Mouse (Mus musculus): ENCODE data around the gene Dennd6b. TPM values are rescaled to one million over a fixed set of nuclear protein-coding genes. Genes with fewer than 3 reads are reported as not detected.
A peak's percentile ranks its signal among the peaks of the same experiment; 100 is the strongest.

Gene Dennd6b
- polyA plus RNA-seq, 1 experiment from 2014 or later, result 85.3 TPM

DNA sequence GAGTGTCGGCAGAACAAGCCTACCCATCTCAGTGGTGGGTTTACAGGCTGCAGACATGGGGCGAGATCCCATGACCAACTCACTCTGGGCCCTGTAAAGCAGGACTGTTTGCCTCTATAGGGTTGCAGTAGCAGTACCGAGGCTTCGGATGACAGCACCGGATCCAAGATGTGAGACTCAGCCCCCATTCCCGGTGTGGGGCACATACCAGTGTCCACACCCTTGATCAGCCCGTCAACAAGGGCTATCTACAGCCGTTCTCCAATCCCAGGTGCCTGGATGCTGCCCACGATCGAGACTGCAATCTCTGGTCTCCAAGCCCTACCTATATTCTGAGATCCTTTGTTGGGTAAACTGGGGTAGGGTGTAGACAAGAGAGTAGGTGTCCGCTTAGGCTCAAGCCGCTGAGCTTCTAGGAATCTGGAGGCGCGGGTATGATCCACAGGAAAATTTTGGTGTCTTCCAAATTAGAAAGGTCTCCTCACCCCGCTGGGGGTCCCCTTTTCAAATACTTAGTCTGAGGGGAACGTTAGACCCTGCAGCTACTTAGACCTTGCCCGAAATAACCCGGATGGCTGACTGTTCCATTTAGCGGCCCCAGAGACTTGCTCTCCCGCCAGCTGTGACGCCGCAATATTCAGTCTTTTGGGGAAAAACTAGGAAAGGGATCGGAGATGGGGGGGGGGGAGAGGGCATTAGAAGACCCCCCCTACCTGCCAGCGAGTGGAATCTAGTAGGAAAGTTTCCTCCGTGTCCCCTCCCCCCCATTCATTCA, 47.6 kb downstream of the Dennd6b start:
- peak overlapping the region; percentile 94 for H3K9ac ChIP-seq (replicated peaks)
- peak overlapping the region; percentile 78 for H3K4me3 ChIP-seq (replicated peaks)
- H3K36me3 ChIP-seq, result peaks cover 28% of the 10 kb centered on the region
- peak overlapping the region; percentile 81 for H3K4me2 ChIP-seq (replicated peaks)
- ATAC-seq, result peak; percentile 7; the same call in 1 of the 2 replicates
- H3K9me3 ChIP-seq, result no peaks in the 10 kb centered on the region
- peak overlapping the region; percentile 92 for H3K27ac ChIP-seq
- H3K27me3 ChIP-seq, result 0 out of 2 replicates have a peak, but pooled peaks cover 5% of the 10 kb centered on the region
- H3K4me1 ChIP-seq (replicated peaks), result peaks cover 52% of the 10 kb centered on the region
- 3% methylated on average over 25 of the region's 25 CpGs for WGBS

DNA sequence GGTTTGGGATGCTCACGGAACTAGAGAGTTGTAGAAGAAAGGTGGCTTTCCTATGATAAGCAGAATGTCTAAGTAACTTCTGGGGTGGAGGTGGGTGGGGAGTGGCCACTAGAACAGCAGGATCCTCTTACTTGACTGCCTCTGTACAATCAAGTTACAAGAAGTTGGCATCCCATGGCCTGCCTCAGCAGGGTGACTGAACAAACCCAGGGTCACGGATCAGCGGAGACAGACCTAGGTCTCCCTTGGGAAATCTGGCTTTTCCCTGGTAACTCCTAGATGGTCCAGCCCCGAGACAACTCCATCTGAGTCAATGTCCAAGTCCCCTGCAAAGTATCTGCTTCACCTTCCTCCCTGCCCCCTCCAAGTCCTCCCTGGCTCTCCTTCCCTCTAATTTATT, 48.4 kb downstream of the Dennd6b start:
- H3K27ac ChIP-seq, result peak overlapping the region; percentile 92; the same call in 1 of the 2 replicates
- H3K36me3 ChIP-seq, result peaks cover 32% of the 10 kb centered on the region
- peak overlapping the region; percentile 78 for H3K4me3 ChIP-seq (replicated peaks)
- 0 out of 2 replicates have a peak, but pooled peaks cover 5% of the 10 kb centered on the region for H3K27me3 ChIP-seq
- H3K4me2 ChIP-seq (replicated peaks), result peak overlapping the region; percentile 81
- no peaks in the 10 kb centered on the region for H3K9me3 ChIP-seq
- peaks cover 52% of the 10 kb centered on the region for H3K4me1 ChIP-seq (replicated peaks)
- peak overlapping the region; percentile 94 for H3K9ac ChIP-seq (replicated peaks)
- no peak for ATAC-seq
- WGBS, result 32% methylated on average over 4 of the region's 4 CpGs

GRCm38 (mm10) chr15:89147456-89147855, 48.8 kb downstream of the Dennd6b start:
- Histone ChIP-seq H3K36me3 (peaks cover 37% of the 10 kb centered on the region), H3K4me2 (replicated peaks) (peak overlapping the region; percentile 81), H3K27ac (peak overlapping the region; percentile 92), H3K9me3 (no peaks in the 10 kb centered on the region), H3K4me1 (replicated peaks) (peaks cover 47% of the 10 kb centered on the region), H3K4me3 (replicated peaks) (peak overlapping the region; percentile 78), H3K27me3 (0 out of 2 replicates have a peak, but pooled peaks cover 8% of the 10 kb centered on the region), H3K9ac (replicated peaks) (peak overlapping the region; percentile 94)
- no peak for ATAC-seq
- WGBS, result 17% methylated on average over 10 of the region's 10 CpGs

DNA sequence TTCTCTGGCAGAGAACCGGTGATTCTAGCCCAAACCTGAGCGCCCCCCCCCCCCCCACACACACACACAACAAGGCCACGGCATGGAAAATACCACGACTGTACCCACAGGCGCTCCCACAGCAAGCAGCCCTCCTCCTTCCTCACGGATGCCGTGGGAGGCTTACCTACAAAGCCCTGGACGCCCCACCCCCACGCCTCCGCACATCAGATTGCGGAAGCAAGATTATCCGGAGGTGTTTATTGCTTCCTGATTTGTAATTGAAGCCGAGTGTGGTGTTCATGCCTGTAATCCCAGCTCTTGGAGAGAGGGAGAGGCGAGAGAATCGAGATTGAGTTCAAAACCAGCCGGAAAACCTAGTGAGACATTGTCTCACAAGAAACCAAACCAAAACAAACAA, 49.3 kb downstream of the Dennd6b start:
- H3K4me2 ChIP-seq (replicated peaks), result peak overlapping the region; percentile 81
- H3K4me1 ChIP-seq (replicated peaks), result peaks cover 43% of the 10 kb centered on the region
- 9% methylated on average over 16 of the region's 16 CpGs for WGBS
- H3K27ac ChIP-seq, result peak overlapping the region; percentile 92
- H3K9ac ChIP-seq (replicated peaks), result peak overlapping the region; percentile 94
- no peaks in the 10 kb centered on the region for H3K9me3 ChIP-seq
- 0 out of 2 replicates have a peak, but pooled peaks cover 11% of the 10 kb centered on the region for H3K27me3 ChIP-seq
- no peak for ATAC-seq
- H3K4me3 ChIP-seq (replicated peaks), result peak overlapping the region; percentile 78
- peaks cover 39% of the 10 kb centered on the region for H3K36me3 ChIP-seq

GRCm38 (mm10) chr15:89146537-89146936, 49.8 kb downstream of the Dennd6b start:
- H3K9ac ChIP-seq (replicated peaks), result peak overlapping the region; percentile 94
- peaks cover 41% of the 10 kb centered on the region for H3K4me1 ChIP-seq (replicated peaks)
- peak overlapping the region; percentile 81 for H3K4me2 ChIP-seq (replicated peaks)
- peak overlapping the region; percentile 92 for H3K27ac ChIP-seq
- peaks cover 39% of the 10 kb centered on the region for H3K36me3 ChIP-seq
- peaks cover 12% of the 10 kb centered on the region; the same call in 1 of the 2 replicates for H3K27me3 ChIP-seq
- H3K9me3 ChIP-seq, result no peaks in the 10 kb centered on the region
- H3K4me3 ChIP-seq (replicated peaks), result peak overlapping the region; percentile 78
- peak; percentile 28 for ATAC-seq
- 3% methylated on average over 27 of the region's 27 CpGs for WGBS

GRCm38 (mm10) chr15:89145813-89146350, 50.4 kb downstream of the Dennd6b start:
- peaks cover 15% of the 10 kb centered on the region; the same call in 1 of the 2 replicates for H3K27me3 ChIP-seq
- H3K4me3 ChIP-seq (replicated peaks), result peak overlapping the region; percentile 78
- H3K9me3 ChIP-seq, result no peaks in the 10 kb centered on the region
- H3K4me2 ChIP-seq (replicated peaks), result peak overlapping the region; percentile 81
- H3K4me1 ChIP-seq (replicated peaks), result peaks cover 46% of the 10 kb centered on the region
- no peak overlapping the region for H3K27ac ChIP-seq
- 85% methylated on average over 24 of the region's 24 CpGs for WGBS
- peaks cover 39% of the 10 kb centered on the region for H3K36me3 ChIP-seq
- ATAC-seq, result no peak
- no peak overlapping the region for H3K9ac ChIP-seq (replicated peaks)

DNA sequence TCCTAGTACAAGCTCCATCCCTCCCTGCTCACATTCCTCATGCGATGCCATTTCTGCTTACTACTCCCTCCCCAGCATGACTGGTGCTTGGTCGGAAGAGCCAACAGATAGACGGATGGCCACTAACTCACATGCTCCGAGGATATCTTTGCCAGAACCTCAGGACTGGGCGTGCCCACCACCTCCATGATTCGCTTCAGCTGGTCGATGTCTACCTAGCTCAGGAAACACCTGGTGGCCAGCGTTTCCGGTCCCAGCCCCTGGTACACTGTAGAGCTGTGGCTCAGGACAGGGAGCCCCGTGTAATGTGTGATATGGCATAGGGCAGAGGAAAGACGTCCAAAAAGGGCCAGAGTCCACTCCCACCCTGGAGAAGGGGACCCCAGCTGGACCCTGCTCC, 51.3 kb downstream of the Dennd6b start:
- Histone ChIP-seq H3K4me2 (replicated peaks) (no peak overlapping the region), H3K27ac (no peak overlapping the region), H3K4me3 (replicated peaks) (no peak overlapping the region), H3K9ac (replicated peaks) (no peak overlapping the region), H3K27me3 (peaks cover 15% of the 10 kb centered on the region; the same call in 1 of the 2 replicates), H3K4me1 (replicated peaks) (peaks cover 49% of the 10 kb centered on the region), H3K36me3 (peaks cover 39% of the 10 kb centered on the region), H3K9me3 (no peaks in the 10 kb centered on the region)
- no peak for ATAC-seq
- 93% methylated on average over 11 of the region's 11 CpGs for WGBS

DNA sequence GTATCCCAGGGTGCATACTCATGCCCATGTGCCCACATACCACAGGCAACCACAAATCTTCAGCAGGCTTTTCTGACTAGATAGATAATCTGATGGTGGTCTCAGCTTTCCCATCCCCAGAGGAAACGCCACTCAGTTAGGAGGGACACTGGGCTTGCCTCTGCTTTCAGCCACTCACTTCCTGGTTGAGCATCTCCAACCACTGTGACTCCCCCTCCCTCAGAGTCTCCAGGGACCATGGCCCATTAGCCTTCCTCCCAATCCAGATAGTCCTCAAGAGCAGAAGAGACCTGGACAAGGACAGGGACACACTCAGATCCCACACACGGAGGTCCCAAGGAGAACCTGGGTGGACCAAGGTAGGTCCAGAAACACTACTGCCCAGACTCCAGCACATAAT, 53.2 kb downstream of the Dennd6b start:
- Histone ChIP-seq H3K27me3 (peaks cover 21% of the 10 kb centered on the region), H3K9me3 (no peaks in the 10 kb centered on the region), H3K4me1 (replicated peaks) (peaks cover 47% of the 10 kb centered on the region), H3K9ac (replicated peaks) (no peak overlapping the region), H3K4me2 (replicated peaks) (no peak overlapping the region), H3K27ac (no peak overlapping the region), H3K4me3 (replicated peaks) (no peak overlapping the region), H3K36me3 (peaks cover 39% of the 10 kb centered on the region)
- 86% methylated on average over 2 of the region's 2 CpGs for WGBS
- no peak for ATAC-seq

DNA sequence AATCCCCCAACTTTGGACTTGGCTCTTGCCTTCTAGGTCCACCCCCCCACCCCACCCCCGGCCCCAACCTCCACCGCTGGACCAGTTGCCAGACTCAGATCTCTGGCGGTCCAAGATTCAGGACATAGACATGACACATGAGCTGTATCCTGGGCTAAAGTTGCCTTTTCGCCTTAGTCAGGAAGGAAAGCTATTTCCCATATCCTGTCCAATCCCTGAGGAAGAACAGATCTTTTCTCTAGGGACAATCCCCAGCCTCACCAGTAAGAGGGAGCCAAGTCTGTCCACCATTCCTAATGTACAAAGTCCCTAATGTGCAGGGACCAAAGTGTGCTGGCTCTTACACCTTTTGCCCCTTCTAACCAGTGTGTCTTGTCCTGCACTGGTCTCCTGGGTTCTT, 54.4 kb downstream of the Dennd6b start:
- peaks cover 40% of the 10 kb centered on the region for H3K4me1 ChIP-seq (replicated peaks)
- ATAC-seq, result no peak
- H3K9ac ChIP-seq (replicated peaks), result no peak overlapping the region
- peaks cover 39% of the 10 kb centered on the region for H3K36me3 ChIP-seq
- H3K4me2 ChIP-seq (replicated peaks), result no peak overlapping the region
- peaks cover 21% of the 10 kb centered on the region for H3K27me3 ChIP-seq
- H3K4me3 ChIP-seq (replicated peaks), result no peak overlapping the region
- 76% methylated on average over 4 of the region's 4 CpGs for WGBS
- H3K27ac ChIP-seq, result no peak overlapping the region
- no peaks in the 10 kb centered on the region for H3K9me3 ChIP-seq

- Histone ChIP-seq H3K4me3 (replicated peaks) (no peak overlapping the region), H3K27me3 (peaks cover 21% of the 10 kb centered on the region), H3K4me1 (replicated peaks) (peaks cover 35% of the 10 kb centered on the region), H3K36me3 (peaks cover 39% of the 10 kb centered on the region), H3K9me3 (no peaks in the 10 kb centered on the region), H3K27ac (no peak overlapping the region), H3K9ac (replicated peaks) (no peak overlapping the region), H3K4me2 (replicated peaks) (0 out of 2 replicates have a peak overlapping the region, but pooled peaks have one; percentile 91)
- ATAC-seq, result no peak
- 29% methylated on average over 5 of the region's 5 CpGs for WGBS
These were observed 54.9 kb downstream of the Dennd6b start for GRCm38 (mm10) chr15:89141443-89141842.

- Histone ChIP-seq H3K27me3 (peaks cover 17% of the 10 kb centered on the region), H3K9me3 (no peaks in the 10 kb centered on the region), H3K36me3 (peaks cover 35% of the 10 kb centered on the region), H3K4me2 (replicated peaks) (peak within 1 kb of the TSS; percentile 91), H3K4me3 (replicated peaks) (peak within 1 kb of the TSS; percentile 47), H3K9ac (replicated peaks) (peak within 1 kb of the TSS; percentile 66), H3K4me1 (replicated peaks) (peaks cover 28% of the 10 kb centered on the region), H3K27ac (no peak within 1 kb of the TSS)
- peak; percentile 66 for ATAC-seq
- WGBS, result 2% methylated on average over 21 of the region's 21 CpGs
These were observed 55.5 kb downstream of the Dennd6b start, which contains the start of gene Mapk12 for GRCm38 (mm10) chr15:89140659-89141252. Gene Mapk12, minus strand, starts transcription at chr15:89140703.

Measured in midbrain, embryonic 13.5 days (tissue).